Mouse (Mus musculus): ENCODE measurements around the gene Slamf9.

The Slamf9 gene

GRCm38 (mm10) chr1:172475054-172475741 lies at the start of gene Slamf9:
Gene Slamf9, plus strand, starts transcription at chr1:172475358.
- peak in 1 of 2 experiments; percentile 46 for DNase-seq (ENCODE audit: low spot score in 2 of 2)

GRCm38 (mm10) chr1:172426419-172426818 lies 48.7 kb upstream of the Slamf9 start:
- no peak for DNase-seq (ENCODE audit: low spot score in 2 of 2)

GRCm38 (mm10) chr1:172427841-172428240 lies 47.3 kb upstream of the Slamf9 start:
- no peak for DNase-seq (ENCODE audit: low spot score in 2 of 2)

GRCm38 (mm10) chr1:172428614-172429013 lies 46.5 kb upstream of the Slamf9 start:
- no peak for DNase-seq (ENCODE audit: low spot score in 2 of 2)

- no peak for DNase-seq (ENCODE audit: low spot score in 2 of 2)
Measured at GRCm38 (mm10) chr1:172430731-172431220, 44.4 kb upstream of the Slamf9 start.

GRCm38 (mm10) chr1:172431836-172432586 lies 43.1 kb upstream of the Slamf9 start:
- no peak for DNase-seq (ENCODE audit: low spot score in 2 of 2)

GRCm38 (mm10) chr1:172432587-172432955 lies 42.6 kb upstream of the Slamf9 start:
- DNase-seq (ENCODE audit: low spot score in 2 of 2): no peak

- no peak for DNase-seq (ENCODE audit: low spot score in 2 of 2)
Measured at GRCm38 (mm10) chr1:172433012-172433850, 41.9 kb upstream of the Slamf9 start.

- DNase-seq (ENCODE audit: low spot score in 2 of 2): no peak
Measured at GRCm38 (mm10) chr1:172433851-172434165, 41.4 kb upstream of the Slamf9 start.

- no peak for DNase-seq (ENCODE audit: low spot score in 2 of 2)
Measured at GRCm38 (mm10) chr1:172436785-172437184, 38.4 kb upstream of the Slamf9 start.

- no peak for DNase-seq (ENCODE audit: low spot score in 2 of 2)
Measured at GRCm38 (mm10) chr1:172438621-172439020, 36.5 kb upstream of the Slamf9 start.

- DNase-seq (ENCODE audit: low spot score in 2 of 2): no peak
Measured at GRCm38 (mm10) chr1:172440521-172440920, 34.6 kb upstream of the Slamf9 start.

- no peak for DNase-seq (ENCODE audit: low spot score in 2 of 2)
Measured at GRCm38 (mm10) chr1:172441935-172442445, 33.2 kb upstream of the Slamf9 start.

GRCm38 (mm10) chr1:172450226-172450625 lies 24.9 kb upstream of the Slamf9 start:
- DNase-seq (ENCODE audit: low spot score in 2 of 2): no peak

- no peak for DNase-seq (ENCODE audit: low spot score in 2 of 2)
Measured at GRCm38 (mm10) chr1:172450848-172451470, 24.2 kb upstream of the Slamf9 start.

GRCm38 (mm10) chr1:172452911-172453310 lies 22.2 kb upstream of the Slamf9 start:
- no peak for DNase-seq (ENCODE audit: low spot score in 2 of 2)

GRCm38 (mm10) chr1:172453810-172454209 lies 21.3 kb upstream of the Slamf9 start:
- no peak for DNase-seq (ENCODE audit: low spot score in 2 of 2)

GRCm38 (mm10) chr1:172455416-172455815 lies 19.7 kb upstream of the Slamf9 start:
- DNase-seq (ENCODE audit: low spot score in 2 of 2): no peak

GRCm38 (mm10) chr1:172456001-172456677 lies 19.0 kb upstream of the Slamf9 start:
- no peak for DNase-seq (ENCODE audit: low spot score in 2 of 2)

GRCm38 (mm10) chr1:172457196-172457595 lies 18.0 kb upstream of the Slamf9 start:
- DNase-seq (ENCODE audit: low spot score in 2 of 2): no peak

- DNase-seq (ENCODE audit: low spot score in 2 of 2): no peak
Measured at GRCm38 (mm10) chr1:172458041-172458440, 17.1 kb upstream of the Slamf9 start.

Data from spleen, postnatal 10 days (tissue).